Mouse (Mus musculus) stomach, postnatal 0 days (tissue): ENCODE results near the gene Ccdc138.

Experiments
- CTCF ChIP-seq: IDR thresholded peaks from 2 replicates; pipeline ENCODE4 v1.5.1; 2016; ENCODE audit warnings: antibody characterized with exemption, low read depth, mild to moderate bottlenecking, moderate library complexity
- EP300 ChIP-seq: optimal IDR thresholded peaks from 2 replicates; pipeline ENCODE3; 2016; ENCODE audit warnings: antibody characterized with exemption

DNA sequence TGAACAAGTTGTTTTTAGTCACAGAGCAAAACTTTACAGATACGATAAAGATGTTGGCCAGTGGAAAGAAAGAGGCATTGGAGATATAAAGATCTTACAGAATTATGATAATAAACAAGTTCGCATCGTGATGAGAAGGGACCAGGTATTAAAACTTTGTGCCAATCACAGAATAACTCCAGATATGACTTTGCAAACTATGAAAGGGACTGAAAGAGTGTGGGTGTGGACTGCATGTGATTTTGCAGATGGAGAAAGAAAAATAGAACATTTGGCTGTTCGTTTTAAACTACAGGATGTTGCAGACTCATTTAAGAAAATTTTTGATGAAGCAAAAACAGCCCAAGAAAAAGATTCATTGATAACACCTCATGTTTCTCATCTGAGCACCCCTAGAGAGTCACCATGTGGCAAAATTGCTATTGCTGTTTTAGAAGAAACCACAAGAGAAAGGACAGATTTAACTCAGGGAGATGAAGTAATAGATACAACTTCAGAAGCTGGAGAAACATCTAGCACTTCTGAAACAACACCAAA is 17.7 kb upstream of the Ccdc138 start:
- TF ChIP-seq CTCF, result no peak
- TF ChIP-seq EP300, result no peak
